Mouse (Mus musculus): ENCODE measurements around the gene Dpp6. TPM values are rescaled to one million over a fixed set of nuclear protein-coding genes. Genes with fewer than 3 reads are reported as not detected.

The Dpp6 gene
- polyA plus RNA-seq, 1 experiment from 2014 or later = 10.0 TPM

DNA sequence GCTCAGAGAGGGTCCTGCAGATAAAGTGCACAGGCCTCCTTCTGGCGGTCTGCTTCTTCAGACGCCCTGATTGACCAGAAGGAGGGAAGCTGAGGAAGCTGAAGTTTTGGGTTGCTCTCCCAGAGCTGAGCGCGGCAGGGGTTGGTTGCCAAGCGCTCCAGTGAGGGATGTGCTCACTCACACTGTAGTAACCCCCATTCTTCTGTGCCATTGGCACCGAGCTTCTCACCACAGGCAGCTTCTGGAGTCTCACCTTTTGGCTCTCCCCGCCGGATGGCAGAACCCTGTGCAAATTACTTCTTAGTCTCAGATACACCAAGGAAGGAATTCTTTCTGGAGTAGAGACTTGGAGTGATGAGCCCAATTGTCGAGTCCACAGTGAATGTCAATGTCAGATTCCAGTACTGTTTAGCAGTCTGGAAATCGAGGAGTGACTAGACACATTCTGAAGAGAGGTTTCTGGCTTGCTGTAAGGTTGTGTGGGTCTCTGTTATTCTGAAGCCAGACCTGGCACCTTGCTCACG lies 344.2 kb downstream of the Dpp6 start:
- DNase-seq (ENCODE audit: low spot score) (no peak), ATAC-seq (ENCODE audit: insufficient read depth, low FRiP score, low TSS enrichment) (no peak)
- WGBS = 76% methylated on average over 11 of the region's 11 CpGs

DNA sequence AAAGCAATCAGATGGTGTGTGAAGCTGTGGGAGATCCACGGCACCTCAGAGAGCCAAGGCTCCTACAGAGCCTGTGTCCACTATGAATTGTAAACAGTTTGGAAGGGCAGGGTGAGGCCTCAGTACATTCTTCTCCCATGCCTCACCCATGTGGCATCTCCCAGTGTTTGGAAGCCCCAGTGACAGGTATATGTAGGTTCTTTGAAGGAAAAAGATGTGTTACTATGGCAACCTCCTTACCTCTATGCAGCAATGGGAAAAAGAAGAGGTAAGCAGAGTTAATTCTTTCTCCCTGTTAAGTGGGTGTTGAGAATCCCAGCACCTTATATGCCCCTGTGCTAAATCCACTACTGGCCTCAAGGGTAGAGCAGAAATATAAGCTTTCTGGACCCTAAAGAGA lies 351.5 kb downstream of the Dpp6 start:
- ATAC-seq (ENCODE audit: insufficient read depth, low FRiP score, low TSS enrichment) (no peak), DNase-seq (ENCODE audit: low spot score) (no peak)
- Histone ChIP-seq H3K4me2 (ENCODE audit: low read depth) (no peak overlapping the region), H3K27ac (ENCODE audit: low read depth, low read length) (no peak overlapping the region), H3K4me3 (ENCODE audit: low read depth, low read length) (no peak overlapping the region), H3K27me3 (ENCODE audit: control insufficient read depth, insufficient read depth, low read length) (no peaks in the 10 kb centered on the region), H3K9ac (ENCODE audit: low read length) (no peak overlapping the region), H3K4me1 (ENCODE audit: control insufficient read depth, insufficient read depth, low read length) (no peaks in the 10 kb centered on the region), H3K9me3 (ENCODE audit: control insufficient read depth, low read length) (no peaks in the 10 kb centered on the region), H3K36me3 (ENCODE audit: control insufficient read depth, insufficient read depth, low read length) (no peaks in the 10 kb centered on the region)
- WGBS = 87% methylated on average over 1 of the region's 1 CpGs

More for the DNA sequence above, 344.2 kb downstream of the Dpp6 start:
- Histone ChIP-seq H3K4me1 (ENCODE audit: control insufficient read depth, insufficient read depth, low read length) (no peaks in the 10 kb centered on the region), H3K36me3 (ENCODE audit: control insufficient read depth, insufficient read depth, low read length) (no peaks in the 10 kb centered on the region), H3K4me3 (ENCODE audit: low read depth, low read length) (no peak overlapping the region), H3K9me3 (ENCODE audit: control insufficient read depth, low read length) (no peaks in the 10 kb centered on the region), H3K9ac (ENCODE audit: low read length) (no peak overlapping the region), H3K27ac (ENCODE audit: low read depth, low read length) (no peak overlapping the region), H3K4me2 (ENCODE audit: low read depth) (no peak overlapping the region), H3K27me3 (ENCODE audit: control insufficient read depth, insufficient read depth, low read length) (no peaks in the 10 kb centered on the region)

DNA sequence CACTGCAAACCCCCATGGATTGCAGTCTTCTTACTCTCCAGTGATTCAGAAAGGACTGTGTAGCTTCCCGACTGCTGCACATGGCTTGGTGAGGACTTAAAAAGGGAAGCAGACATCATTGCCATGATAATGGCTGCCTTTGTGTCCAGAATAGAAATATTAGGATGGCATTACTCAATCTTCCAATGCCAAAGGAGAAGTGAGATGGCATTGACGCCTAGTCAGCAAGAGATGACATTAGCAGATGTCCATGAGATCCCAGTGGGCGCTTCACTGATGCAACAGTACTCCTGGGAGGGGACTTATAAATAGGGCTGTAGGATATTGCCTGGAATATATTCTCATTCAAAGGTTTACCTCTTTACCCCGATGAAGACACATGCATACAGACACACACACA lies 368.0 kb downstream of the Dpp6 start:
- H3K9me3 ChIP-seq (ENCODE audit: control insufficient read depth, low read length) = no peaks in the 10 kb centered on the region
- no peak overlapping the region for H3K4me2 ChIP-seq (ENCODE audit: low read depth)
- H3K27ac ChIP-seq (ENCODE audit: low read depth, low read length) = no peak overlapping the region
- no peak overlapping the region for H3K9ac ChIP-seq (ENCODE audit: low read length)
- no peak for ATAC-seq (ENCODE audit: insufficient read depth, low FRiP score, low TSS enrichment)
- no peak for DNase-seq (ENCODE audit: low spot score)
- no peaks in the 10 kb centered on the region for H3K4me1 ChIP-seq (ENCODE audit: control insufficient read depth, insufficient read depth, low read length)
- no peaks in the 10 kb centered on the region for H3K27me3 ChIP-seq (ENCODE audit: control insufficient read depth, insufficient read depth, low read length)
- no peaks in the 10 kb centered on the region for H3K36me3 ChIP-seq (ENCODE audit: control insufficient read depth, insufficient read depth, low read length)
- no peak overlapping the region for H3K4me3 ChIP-seq (ENCODE audit: low read depth, low read length)
- WGBS = 90% methylated on average over 4 of the region's 4 CpGs

DNA sequence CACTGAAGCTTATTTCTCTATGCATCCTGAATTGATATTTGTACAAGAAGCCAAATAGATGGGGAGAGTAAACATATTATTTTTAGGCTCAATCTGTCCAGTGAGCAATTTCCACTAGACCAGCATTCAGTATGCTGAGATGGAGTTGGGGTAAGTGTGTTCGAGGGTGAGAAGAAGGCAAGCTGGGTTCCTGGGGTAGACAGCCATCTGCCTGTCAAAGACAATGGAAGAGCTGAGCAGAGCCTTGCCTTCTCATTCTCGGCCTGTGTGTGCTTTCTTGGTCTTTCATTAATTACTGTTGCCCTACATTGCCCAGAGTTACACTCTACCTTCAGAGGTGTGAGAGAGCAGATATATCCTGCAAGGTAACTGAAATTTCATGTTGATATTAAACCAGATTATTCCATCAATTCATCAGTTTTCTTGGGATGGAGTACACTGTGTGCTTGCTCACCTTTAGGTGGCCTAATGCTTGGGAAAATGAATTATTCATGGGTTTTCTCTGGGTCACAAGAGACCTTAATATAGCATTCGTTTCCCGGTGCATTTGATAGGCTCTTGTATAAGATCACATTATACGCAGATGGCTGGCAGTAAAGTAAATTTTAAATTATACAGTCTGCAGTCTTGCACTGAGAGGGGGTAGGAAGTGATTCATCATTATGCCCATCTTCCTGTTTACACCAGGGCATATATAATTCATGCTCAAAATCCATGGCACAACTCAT lies 374.4 kb downstream of the Dpp6 start:
- no peak for DNase-seq (ENCODE audit: low spot score)
- Histone ChIP-seq H3K4me3 (ENCODE audit: low read depth, low read length) (no peak overlapping the region), H3K27me3 (ENCODE audit: control insufficient read depth, insufficient read depth, low read length) (no peaks in the 10 kb centered on the region), H3K36me3 (ENCODE audit: control insufficient read depth, insufficient read depth, low read length) (no peaks in the 10 kb centered on the region), H3K4me1 (ENCODE audit: control insufficient read depth, insufficient read depth, low read length) (no peaks in the 10 kb centered on the region), H3K9ac (ENCODE audit: low read length) (no peak overlapping the region), H3K27ac (ENCODE audit: low read depth, low read length) (no peak overlapping the region), H3K4me2 (ENCODE audit: low read depth) (no peak overlapping the region), H3K9me3 (ENCODE audit: control insufficient read depth, low read length) (0 out of 2 replicates have a peak, but pooled peaks cover 4% of the 10 kb centered on the region)
- 81% methylated on average over 5 of the region's 5 CpGs for WGBS
- ATAC-seq (ENCODE audit: insufficient read depth, low FRiP score, low TSS enrichment) = no peak

DNA sequence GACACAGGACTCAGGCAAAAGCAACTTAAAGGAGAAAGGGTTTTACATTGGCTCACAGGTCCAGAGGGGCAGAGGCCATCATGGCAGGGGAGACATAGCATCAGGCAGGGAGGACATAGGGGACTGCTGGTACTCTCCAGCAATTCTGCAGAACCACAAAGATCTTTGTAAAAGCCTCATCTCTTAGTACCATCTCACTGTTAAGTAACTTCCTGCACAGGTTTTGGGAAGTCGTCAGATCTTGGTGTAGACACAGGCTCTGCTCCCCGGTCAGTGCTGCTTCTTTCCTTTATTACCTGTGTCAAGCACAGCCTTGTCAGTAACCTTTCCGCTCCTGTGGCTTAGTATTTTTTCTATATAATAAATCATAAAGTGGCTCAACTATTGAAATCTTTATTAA lies 377.2 kb downstream of the Dpp6 start:
- 87% methylated on average over 3 of the region's 3 CpGs for WGBS
- Histone ChIP-seq H3K9ac (ENCODE audit: low read length) (no peak overlapping the region), H3K4me3 (ENCODE audit: low read depth, low read length) (no peak overlapping the region), H3K9me3 (ENCODE audit: control insufficient read depth, low read length) (0 out of 2 replicates have a peak, but pooled peaks cover 4% of the 10 kb centered on the region), H3K4me1 (ENCODE audit: control insufficient read depth, insufficient read depth, low read length) (no peaks in the 10 kb centered on the region), H3K27ac (ENCODE audit: low read depth, low read length) (no peak overlapping the region), H3K27me3 (ENCODE audit: control insufficient read depth, insufficient read depth, low read length) (no peaks in the 10 kb centered on the region), H3K36me3 (ENCODE audit: control insufficient read depth, insufficient read depth, low read length) (no peaks in the 10 kb centered on the region), H3K4me2 (ENCODE audit: low read depth) (no peak overlapping the region)
- no peak for DNase-seq (ENCODE audit: low spot score)
- no peak for ATAC-seq (ENCODE audit: insufficient read depth, low FRiP score, low TSS enrichment)

DNA sequence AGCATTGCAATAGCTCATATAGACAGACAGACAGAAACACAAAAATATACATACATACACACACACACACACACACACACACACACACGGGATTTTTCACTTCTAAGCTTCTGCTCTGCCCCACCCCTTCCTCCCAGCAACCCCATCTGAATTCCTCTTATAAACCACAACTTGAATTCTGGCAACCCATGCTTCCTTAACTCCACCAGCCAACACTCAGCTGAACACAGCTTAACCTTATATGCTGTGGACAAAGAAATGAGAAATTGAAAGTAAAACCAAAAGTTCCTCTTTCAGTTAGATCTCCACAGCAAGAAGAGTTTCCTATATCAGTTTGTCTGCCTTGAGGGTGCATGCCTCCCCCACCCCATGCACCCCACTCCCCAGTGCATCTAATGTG lies 378.0 kb downstream of the Dpp6 start:
- H3K9me3 ChIP-seq (ENCODE audit: control insufficient read depth, low read length) = 0 out of 2 replicates have a peak, but pooled peaks cover 4% of the 10 kb centered on the region
- no peak for ATAC-seq (ENCODE audit: insufficient read depth, low FRiP score, low TSS enrichment)
- H3K4me3 ChIP-seq (ENCODE audit: low read depth, low read length) = no peak overlapping the region
- H3K36me3 ChIP-seq (ENCODE audit: control insufficient read depth, insufficient read depth, low read length) = no peaks in the 10 kb centered on the region
- no peak overlapping the region for H3K9ac ChIP-seq (ENCODE audit: low read length)
- DNase-seq (ENCODE audit: low spot score) = no peak
- WGBS = 77% methylated on average over 1 of the region's 1 CpGs
- H3K4me2 ChIP-seq (ENCODE audit: low read depth) = no peak overlapping the region
- H3K4me1 ChIP-seq (ENCODE audit: control insufficient read depth, insufficient read depth, low read length) = no peaks in the 10 kb centered on the region
- no peaks in the 10 kb centered on the region for H3K27me3 ChIP-seq (ENCODE audit: control insufficient read depth, insufficient read depth, low read length)
- no peak overlapping the region for H3K27ac ChIP-seq (ENCODE audit: low read depth, low read length)

DNA sequence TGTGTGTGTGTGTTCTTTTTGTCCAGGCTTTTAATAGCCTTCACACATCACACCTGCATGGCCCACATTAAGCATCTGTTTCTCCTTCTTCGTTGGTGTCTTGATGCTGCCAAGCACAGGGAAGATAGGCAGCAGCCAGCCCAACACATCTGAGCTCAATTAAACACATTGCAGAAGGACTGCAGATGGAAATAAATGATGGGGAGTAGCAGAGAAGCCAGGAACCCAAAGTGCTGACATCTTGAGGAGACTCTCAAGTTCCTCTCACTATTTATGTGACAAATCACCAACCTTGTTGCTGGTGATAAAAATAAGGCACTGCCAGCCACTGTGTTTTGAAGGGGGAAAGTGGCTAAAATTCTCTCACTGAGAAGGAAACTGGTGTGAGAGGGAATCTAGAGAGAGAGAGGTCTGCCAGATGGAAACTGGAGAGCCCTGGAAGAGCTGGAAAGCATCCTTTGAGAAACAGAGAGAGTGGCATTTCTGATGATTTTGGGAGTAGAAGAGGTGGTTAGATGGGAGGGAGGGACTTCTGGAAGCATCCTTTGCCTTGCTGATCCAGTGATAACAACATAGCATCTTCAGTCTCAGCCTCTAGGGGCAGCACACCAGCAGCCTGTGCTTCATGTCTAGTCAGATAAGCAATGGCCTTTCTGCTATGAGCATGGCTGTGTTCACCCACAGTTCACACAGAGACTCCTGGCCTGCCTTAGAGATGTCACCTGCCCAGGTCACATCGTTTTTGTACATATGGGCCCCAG lies 383.8 kb downstream of the Dpp6 start:
- Histone ChIP-seq H3K4me1 (ENCODE audit: control insufficient read depth, insufficient read depth, low read length) (no peaks in the 10 kb centered on the region), H3K4me3 (ENCODE audit: low read depth, low read length) (no peak overlapping the region), H3K27ac (ENCODE audit: low read depth, low read length) (no peak overlapping the region), H3K27me3 (ENCODE audit: control insufficient read depth, insufficient read depth, low read length) (no peaks in the 10 kb centered on the region), H3K4me2 (ENCODE audit: low read depth) (no peak overlapping the region), H3K9me3 (ENCODE audit: control insufficient read depth, low read length) (no peaks in the 10 kb centered on the region), H3K36me3 (ENCODE audit: control insufficient read depth, insufficient read depth, low read length) (no peaks in the 10 kb centered on the region), H3K9ac (ENCODE audit: low read length) (no peak overlapping the region)
- DNase-seq (ENCODE audit: low spot score) (no peak), ATAC-seq (ENCODE audit: insufficient read depth, low FRiP score, low TSS enrichment) (no peak)
- WGBS = 68% methylated on average over 2 of the region's 2 CpGs

DNA sequence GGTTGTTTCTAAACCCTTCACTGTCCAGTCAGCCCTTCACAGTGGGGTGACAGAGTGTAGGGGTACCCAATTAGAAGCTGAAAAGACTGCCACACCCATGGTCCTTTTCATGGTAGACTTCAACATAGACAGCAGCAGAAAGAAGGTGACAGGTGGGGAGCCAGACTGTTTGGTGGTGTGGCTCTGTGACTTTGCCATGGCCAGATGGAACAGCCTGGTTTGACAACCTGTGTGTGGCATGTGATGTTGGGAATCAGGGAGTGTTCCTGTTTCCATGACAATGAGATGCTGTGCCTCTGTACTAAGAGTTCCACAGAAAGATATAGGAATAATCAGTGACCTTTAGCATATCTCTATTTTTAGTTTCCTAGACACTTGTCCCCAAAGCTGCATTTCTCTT lies 386.1 kb downstream of the Dpp6 start:
- Histone ChIP-seq H3K4me3 (ENCODE audit: low read depth, low read length) (no peak overlapping the region), H3K9me3 (ENCODE audit: control insufficient read depth, low read length) (no peaks in the 10 kb centered on the region), H3K4me2 (ENCODE audit: low read depth) (no peak overlapping the region), H3K36me3 (ENCODE audit: control insufficient read depth, insufficient read depth, low read length) (no peaks in the 10 kb centered on the region), H3K9ac (ENCODE audit: low read length) (no peak overlapping the region), H3K4me1 (ENCODE audit: control insufficient read depth, insufficient read depth, low read length) (no peaks in the 10 kb centered on the region), H3K27me3 (ENCODE audit: control insufficient read depth, insufficient read depth, low read length) (no peaks in the 10 kb centered on the region), H3K27ac (ENCODE audit: low read depth, low read length) (no peak overlapping the region)
- no peak for DNase-seq (ENCODE audit: low spot score)
- no peak for ATAC-seq (ENCODE audit: insufficient read depth, low FRiP score, low TSS enrichment)

DNA sequence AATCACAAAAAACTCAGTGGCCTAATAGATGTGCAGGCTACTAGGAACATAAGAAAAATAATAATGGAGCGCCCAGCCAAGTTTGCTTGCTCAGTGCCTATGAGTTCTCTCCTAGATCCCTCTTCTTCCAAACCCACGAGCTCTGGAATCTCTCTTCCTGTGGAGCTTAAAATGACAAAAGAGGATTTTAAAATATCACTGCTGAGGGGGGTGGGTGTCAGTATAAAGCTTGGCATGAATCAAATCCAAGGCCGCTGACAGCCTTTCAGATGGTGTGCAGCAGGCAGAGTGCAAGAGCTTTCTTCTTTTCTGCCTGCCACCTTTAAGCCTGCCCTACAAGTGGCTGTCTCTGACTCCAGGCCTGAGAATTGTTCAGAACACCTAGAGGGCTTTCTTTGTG lies 387.7 kb downstream of the Dpp6 start:
- H3K27me3 ChIP-seq (ENCODE audit: control insufficient read depth, insufficient read depth, low read length) = no peaks in the 10 kb centered on the region
- ATAC-seq (ENCODE audit: insufficient read depth, low FRiP score, low TSS enrichment) (no peak), DNase-seq (ENCODE audit: low spot score) (no peak)
- no peaks in the 10 kb centered on the region for H3K9me3 ChIP-seq (ENCODE audit: control insufficient read depth, low read length)
- H3K4me1 ChIP-seq (ENCODE audit: control insufficient read depth, insufficient read depth, low read length) = no peaks in the 10 kb centered on the region
- no peak overlapping the region for H3K27ac ChIP-seq (ENCODE audit: low read depth, low read length)
- no peak overlapping the region for H3K4me3 ChIP-seq (ENCODE audit: low read depth, low read length)
- no peak overlapping the region for H3K4me2 ChIP-seq (ENCODE audit: low read depth)
- H3K9ac ChIP-seq (ENCODE audit: low read length) = no peak overlapping the region
- WGBS = 70% methylated on average over 3 of the region's 3 CpGs
- H3K36me3 ChIP-seq (ENCODE audit: control insufficient read depth, insufficient read depth, low read length) = no peaks in the 10 kb centered on the region
